Mouse (Mus musculus) thymus, adult 2 months (tissue): Measurements from ENCODE around the gene Lpin1. TPM values are rescaled to one million over a fixed set of nuclear protein-coding genes. Genes with fewer than 3 reads are reported as not detected.

Source experiments
- DNase-seq: peaks from one replicate; pipeline ENCODE4 v3.0.0; 2021
- H3K27ac ChIP-seq: fragments of 200-500 bp; 2 replicates; pipeline ENCODE4 v1.5.1; 2012; ENCODE audit warnings: low read length, control low read depth; ENCODE audit not compliant: control insufficient read depth, insufficient read depth
- H3K27me3 ChIP-seq: fragments of 200-500 bp; 2 replicates; pipeline ENCODE4 v1.6.1; 2012; ENCODE audit warnings: mild to moderate bottlenecking, low read length, moderate library complexity, mixed read lengths; ENCODE audit not compliant: control insufficient read depth, insufficient read depth
- H3K36me3 ChIP-seq: fragments of 200-500 bp; 2 replicates; pipeline ENCODE4 v1.6.1; 2012; ENCODE audit warnings: mild to moderate bottlenecking, low read length, moderate library complexity; ENCODE audit not compliant: control insufficient read depth, insufficient read depth
- H3K4me1 ChIP-seq: fragments of 200-500 bp; replicated peaks from 2 replicates; pipeline ENCODE4 v1.6.1; 2012; ENCODE audit warnings: low read length; ENCODE audit not compliant: control insufficient read depth, insufficient read depth
- H3K4me3 ChIP-seq: fragments of 200-500 bp; 2 replicates; pipeline ENCODE4 v1.5.1; 2012; ENCODE audit warnings: mild to moderate bottlenecking, low read length, control low read depth, moderate library complexity; ENCODE audit not compliant: control insufficient read depth, insufficient read depth
- CTCF ChIP-seq: fragments of 200-500 bp; IDR thresholded peaks from 2 replicates; pipeline ENCODE4 v1.5.1; 2012; ENCODE audit warnings: mild to moderate bottlenecking, control low read depth, low read length, moderate library complexity, borderline replicate concordance; ENCODE audit not compliant: control insufficient read depth, poor library complexity, insufficient read depth; ENCODE audit errors: extremely low read depth
- POLR2A ChIP-seq: fragments of 200-500 bp; IDR thresholded peaks from 2 replicates; pipeline ENCODE4 v1.6.1; 2012; ENCODE audit warnings: mild to moderate bottlenecking, low read length, control low read depth, moderate library complexity; ENCODE audit not compliant: control insufficient read depth, poor library complexity, insufficient read depth; ENCODE audit errors: extremely low read depth
- WGBS: fragments of 180-500 bp; shearing (Covaris S2); methylation state at CpG from one replicate; pipeline ENCODE4 v1.1.7; 2018; 5-methylcytosine and 5-hydroxymethylcytosine counted together
- polyA plus RNA-seq: library from polyadenylated mRNA; depleted of rRNA; stranded (reverse); fragments of >200 nt; gene quantifications from 2 replicates; pipeline ENCODE4 v1.2.3, GENCODE M21; 2012

Lpin1 gene
- polyA plus RNA-seq, 1 experiment, result 24.3 TPM

GRCm38 (mm10) chr12:16589204-16589949, 21.4 kb downstream of the Lpin1 start:
- Histone ChIP-seq H3K4me1 (peaks cover 23% of the 10 kb centered on the region), H3K27me3 (no peaks in the 10 kb centered on the region), H3K36me3 (no peaks in the 10 kb centered on the region), H3K4me3 (peak overlapping the region; percentile 73), H3K27ac (peak overlapping the region; percentile 1; the same call in 1 of the 2 replicates)
- TF ChIP-seq POLR2A (peak; percentile 69; the same call in 1 of the 2 replicates), CTCF (peak; percentile 38; the same call in 1 of the 2 replicates)
- peak; percentile 96 for DNase-seq
- WGBS, result under 1% methylated on average over 35 of the region's 36 CpGs

- Histone ChIP-seq H3K4me3 (peak overlapping the region; percentile 73), H3K4me1 (peaks cover 31% of the 10 kb centered on the region), H3K36me3 (no peaks in the 10 kb centered on the region), H3K27me3 (no peaks in the 10 kb centered on the region), H3K27ac (no peak overlapping the region)
- WGBS, result 28% methylated on average over 7 of the region's 7 CpGs
- TF ChIP-seq POLR2A, result no peak
- TF ChIP-seq CTCF, result no peak
- DNase-seq, result no peak
Observed at GRCm38 (mm10) chr12:16588396-16589042, 22.2 kb downstream of the Lpin1 start.

GRCm38 (mm10) chr12:16587767-16588166, 23.0 kb downstream of the Lpin1 start:
- no peaks in the 10 kb centered on the region for H3K27me3 ChIP-seq
- H3K4me1 ChIP-seq, result peaks cover 34% of the 10 kb centered on the region
- TF ChIP-seq POLR2A (no peak), CTCF (no peak)
- H3K4me3 ChIP-seq, result no peak overlapping the region
- no peak for DNase-seq
- no peak overlapping the region for H3K27ac ChIP-seq
- H3K36me3 ChIP-seq, result no peaks in the 10 kb centered on the region
- WGBS, result 96% methylated on average over 5 of the region's 5 CpGs

GRCm38 (mm10) chr12:16587111-16587510, 23.7 kb downstream of the Lpin1 start:
- Histone ChIP-seq H3K4me3 (no peak overlapping the region), H3K36me3 (no peaks in the 10 kb centered on the region), H3K27ac (no peak overlapping the region), H3K4me1 (peaks cover 31% of the 10 kb centered on the region), H3K27me3 (no peaks in the 10 kb centered on the region)
- 91% methylated on average over 2 of the region's 2 CpGs for WGBS
- TF ChIP-seq POLR2A, result no peak
- TF ChIP-seq CTCF, result no peak
- DNase-seq, result no peak

- peaks cover 24% of the 10 kb centered on the region for H3K4me1 ChIP-seq
- H3K27ac ChIP-seq, result no peak overlapping the region
- WGBS, result 88% methylated on average over 3 of the region's 3 CpGs
- no peak for DNase-seq
- TF ChIP-seq POLR2A (no peak), CTCF (no peak)
- H3K36me3 ChIP-seq, result no peaks in the 10 kb centered on the region
- no peak overlapping the region for H3K4me3 ChIP-seq
- no peaks in the 10 kb centered on the region for H3K27me3 ChIP-seq
Observed at GRCm38 (mm10) chr12:16584964-16585363, 25.8 kb downstream of the Lpin1 start.

- Histone ChIP-seq H3K4me1 (peaks cover 24% of the 10 kb centered on the region), H3K4me3 (0 out of 2 replicates have a peak overlapping the region, but pooled peaks have one; percentile 12), H3K36me3 (no peaks in the 10 kb centered on the region; the same call in 1 of the 2 replicates), H3K27ac (peak overlapping the region; percentile 53), H3K27me3 (no peaks in the 10 kb centered on the region)
- 14% methylated on average over 14 of the region's 14 CpGs for WGBS
- peak; percentile 26 for DNase-seq
- TF ChIP-seq CTCF (no peak), POLR2A (no peak)
Observed at GRCm38 (mm10) chr12:16584035-16584682, 26.6 kb downstream of the Lpin1 start.
